Mouse (Mus musculus) frontal cortex, postnatal 10 days (tissue): ENCODE data around the gene Fgf14.
"Not testable (repeated sequence)": the region's sequence is repeated elsewhere in the genome, so short reads cannot be mapped to it uniquely, and the experiment has no call there.

Experiments
- DNase-seq, 2 experiments: peaks; one replicate each; pipeline ENCODE4 v3.0.0; 2022; ENCODE audit warnings: low spot score in 2 of 2, mixed read lengths in 1 of 2

The Fgf14 gene

DNA sequence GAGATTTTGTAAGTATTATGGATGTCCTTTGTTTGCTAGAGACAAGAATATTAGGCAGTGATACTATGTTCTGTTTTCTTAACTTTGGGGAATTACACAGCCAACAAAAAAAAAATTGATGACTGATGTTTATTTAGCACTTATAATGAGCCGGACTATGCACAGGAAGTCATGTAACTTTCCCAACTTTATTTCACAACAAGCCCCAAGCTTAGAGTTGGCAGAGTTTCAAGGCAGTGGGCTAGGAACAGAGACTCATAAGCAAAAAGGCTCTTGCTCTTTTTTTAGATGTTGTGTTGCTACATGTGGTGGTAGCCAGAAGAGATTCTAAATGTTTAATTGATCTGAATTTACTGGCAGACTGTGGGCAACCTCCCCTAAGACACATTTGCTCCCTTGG is 191.7 kb downstream of the Fgf14 start:
- no peak for DNase-seq

DNA sequence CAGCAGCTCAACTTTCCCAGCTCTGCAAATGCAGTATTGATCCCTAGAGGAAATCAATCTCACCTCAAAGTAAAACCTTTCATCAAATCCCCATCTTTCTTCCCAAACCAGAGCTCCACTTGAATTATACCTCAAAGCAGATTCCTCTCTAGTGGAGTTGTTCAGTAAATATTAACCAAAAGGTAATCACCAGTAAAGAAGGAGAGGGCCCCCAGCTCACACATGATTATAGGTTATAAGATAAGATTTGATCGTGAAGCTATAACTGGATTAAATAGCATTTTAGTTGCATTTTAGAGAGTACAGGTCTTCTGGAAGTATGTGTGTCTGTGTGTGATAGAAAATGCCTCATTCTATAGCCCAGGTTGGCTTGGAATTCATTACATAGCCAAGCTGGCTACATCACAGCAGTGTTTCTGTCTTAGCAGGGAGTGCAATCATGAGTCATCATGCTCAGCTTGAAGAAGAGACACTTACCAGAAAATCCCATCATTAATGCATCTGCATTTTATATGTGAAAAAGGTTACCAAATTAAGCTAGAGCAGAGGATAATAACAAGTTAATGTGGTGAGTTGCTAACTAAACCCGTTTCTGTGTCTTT is 202.8 kb downstream of the Fgf14 start:
- no peak for DNase-seq

DNA sequence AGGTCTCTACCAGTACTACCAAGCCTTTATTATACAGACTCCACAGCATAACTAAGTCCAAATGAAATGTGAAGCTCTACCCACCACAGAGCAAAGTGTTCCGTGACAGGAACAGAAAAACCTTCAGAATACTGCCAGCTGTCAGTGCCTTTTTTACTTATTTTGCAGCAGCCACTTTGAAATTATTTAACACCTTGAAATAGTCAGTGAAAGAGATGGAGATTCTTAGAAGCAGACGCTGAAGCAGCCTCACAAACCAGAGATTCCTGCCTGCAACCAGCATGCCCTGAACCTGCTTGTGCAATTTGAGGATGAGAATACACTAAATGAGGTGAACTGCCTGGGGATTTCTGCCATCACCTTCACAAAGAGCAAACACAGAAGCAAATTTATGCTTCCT is 206.0 kb downstream of the Fgf14 start:
- DNase-seq, result no peak

DNA sequence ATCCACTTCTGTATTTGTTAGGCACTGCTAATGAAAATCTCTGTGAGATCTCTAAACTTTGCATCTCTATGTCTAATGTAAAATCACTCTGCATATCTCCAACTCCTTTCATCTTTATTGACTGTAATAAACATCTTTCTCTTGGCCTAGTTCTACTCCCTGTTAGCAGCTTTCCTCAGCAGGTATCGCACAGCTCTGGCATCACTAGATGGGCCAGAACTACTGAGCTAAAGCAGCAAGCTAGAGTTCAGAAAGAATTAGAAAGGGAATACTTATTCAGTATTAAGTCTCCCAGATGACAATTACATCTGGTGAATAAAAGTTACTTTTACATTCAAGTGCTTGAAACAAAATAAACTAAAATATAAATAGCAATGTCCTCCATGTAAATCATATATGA is 221.8 kb downstream of the Fgf14 start:
- DNase-seq, result no peak

DNA sequence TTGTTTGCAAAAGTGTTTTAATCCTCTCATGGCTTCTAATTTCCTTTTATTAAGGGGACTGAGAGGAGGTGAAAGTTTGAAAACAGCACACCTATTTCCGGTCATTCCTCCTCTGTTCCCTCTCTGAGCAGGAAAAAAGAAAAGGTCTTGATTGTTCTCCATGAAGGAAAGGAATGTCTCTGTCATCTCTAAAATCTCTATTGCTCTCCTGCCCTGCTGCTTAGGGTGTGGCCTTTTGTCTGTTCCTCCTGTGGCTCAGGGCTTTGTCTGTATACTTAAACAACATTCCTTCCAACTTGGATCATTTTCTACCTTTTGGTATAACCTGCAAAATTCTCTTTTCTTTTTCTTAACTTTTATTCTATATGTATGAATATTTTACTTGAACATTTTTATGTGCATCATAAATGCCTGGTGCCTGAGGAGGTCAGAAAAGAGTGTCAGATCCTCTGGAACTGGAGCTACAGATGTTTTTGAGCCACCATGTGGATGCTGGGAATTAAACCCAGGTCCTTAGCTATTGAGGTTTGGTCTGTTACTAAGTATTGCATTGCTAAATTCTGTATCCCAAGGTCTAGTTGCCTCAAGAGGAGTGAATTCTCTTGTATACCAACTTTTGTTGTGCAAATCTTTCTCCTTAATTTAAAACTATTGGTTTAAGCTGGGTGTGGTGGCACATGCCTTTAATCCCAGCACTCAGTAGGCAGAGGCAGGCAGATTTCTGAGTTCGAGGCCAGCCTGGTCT is 230.7 kb downstream of the Fgf14 start:
- DNase-seq, result no peak

DNA sequence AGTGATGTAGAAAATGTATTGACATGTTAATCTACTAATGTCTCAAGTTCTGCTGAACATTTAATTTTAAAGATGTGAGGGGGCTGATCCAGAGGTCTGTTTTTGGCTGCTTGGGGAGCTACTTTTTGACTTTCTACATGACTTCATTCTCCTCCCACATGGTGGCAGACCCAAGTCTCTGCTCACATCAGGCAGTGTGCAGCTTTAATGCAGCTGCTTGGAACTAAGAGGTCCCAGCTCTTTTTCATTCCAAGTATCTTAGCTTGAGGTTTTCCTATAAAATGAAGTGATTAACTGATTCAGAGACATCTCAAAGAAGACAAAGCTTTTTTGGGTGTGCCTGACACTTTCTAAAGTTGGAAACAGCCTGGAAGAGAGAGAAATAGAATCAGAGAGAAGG is 232.1 kb downstream of the Fgf14 start:
- DNase-seq, result no peak

DNA sequence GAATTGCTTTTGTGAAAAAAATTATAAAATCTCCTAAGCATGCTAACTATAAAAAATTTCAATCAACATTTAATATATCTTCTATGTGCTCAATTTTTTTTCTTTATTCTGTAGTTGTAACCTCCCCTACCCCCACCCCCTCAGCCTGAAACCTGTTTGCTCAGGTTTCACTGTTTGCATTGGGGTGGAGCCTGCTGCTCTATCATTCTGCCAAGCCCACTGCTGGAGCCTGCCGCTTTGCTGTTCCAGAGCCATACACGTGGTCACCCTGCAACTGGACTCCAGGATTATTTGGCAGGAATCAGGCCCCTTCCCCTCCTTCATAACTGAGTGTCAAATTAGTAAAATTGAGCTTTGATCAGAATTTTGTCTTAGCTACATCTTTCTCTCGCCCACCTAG is 237.6 kb downstream of the Fgf14 start:
- DNase-seq, result not testable (repeated sequence)

DNA sequence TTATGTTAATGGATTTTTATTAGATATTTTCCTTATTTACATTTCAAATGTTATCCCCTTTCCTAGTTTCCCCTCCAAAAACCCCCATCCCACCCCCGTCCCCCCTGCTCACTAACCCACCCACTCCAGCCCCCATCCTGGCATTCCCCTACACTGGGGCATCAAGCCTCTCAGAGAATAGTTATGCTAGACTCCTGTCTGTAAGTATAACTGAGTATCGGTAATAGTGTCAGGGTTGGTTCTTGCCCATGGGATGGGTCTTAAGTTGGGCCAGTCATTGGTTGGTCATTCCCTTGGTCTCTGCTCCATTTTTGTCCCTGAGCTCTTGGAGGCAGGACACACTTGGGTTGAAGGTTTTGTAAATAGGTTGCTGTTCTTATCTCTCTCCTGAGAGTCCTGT is 265.0 kb downstream of the Fgf14 start:
- DNase-seq, result no peak

DNA sequence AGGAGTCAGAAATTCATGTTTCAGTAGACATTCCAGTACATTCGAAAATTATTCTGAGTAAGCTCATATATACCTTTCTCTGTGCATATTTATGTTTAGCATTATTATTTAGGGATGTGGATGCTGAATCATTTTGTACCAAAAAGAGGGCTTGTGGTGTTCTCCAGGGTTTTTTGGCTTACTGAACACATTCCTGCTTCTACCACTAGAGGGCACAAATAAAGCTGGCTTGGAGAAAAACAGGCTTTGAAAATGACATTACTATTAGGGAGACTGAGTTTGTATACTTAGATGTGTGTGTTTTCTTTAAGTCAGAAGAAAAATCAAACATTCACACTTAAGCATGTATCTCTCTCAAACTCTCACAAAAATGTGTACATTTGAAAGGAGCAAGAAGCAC is 266.0 kb downstream of the Fgf14 start:
- no peak for DNase-seq

DNA sequence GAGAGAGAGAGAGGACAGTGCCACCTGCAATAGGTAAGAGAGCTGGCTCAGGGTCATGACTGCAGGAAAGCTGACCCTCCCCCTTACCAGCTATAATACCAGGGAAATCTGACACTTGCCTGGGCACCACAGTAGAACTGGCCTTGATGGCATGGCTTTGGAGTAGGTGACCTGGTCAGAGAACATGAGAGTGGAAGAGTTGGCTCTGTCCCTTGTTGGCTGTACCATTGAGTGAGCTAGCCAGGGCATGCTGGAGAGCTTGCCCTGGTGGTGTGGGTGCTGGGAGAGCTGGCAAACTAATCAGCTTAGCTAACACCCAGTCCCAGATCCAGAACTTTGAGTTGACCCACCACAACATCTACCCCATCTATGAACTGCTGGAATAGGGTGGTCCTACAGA is 348.5 kb downstream of the Fgf14 start:
- DNase-seq, result no peak

DNA sequence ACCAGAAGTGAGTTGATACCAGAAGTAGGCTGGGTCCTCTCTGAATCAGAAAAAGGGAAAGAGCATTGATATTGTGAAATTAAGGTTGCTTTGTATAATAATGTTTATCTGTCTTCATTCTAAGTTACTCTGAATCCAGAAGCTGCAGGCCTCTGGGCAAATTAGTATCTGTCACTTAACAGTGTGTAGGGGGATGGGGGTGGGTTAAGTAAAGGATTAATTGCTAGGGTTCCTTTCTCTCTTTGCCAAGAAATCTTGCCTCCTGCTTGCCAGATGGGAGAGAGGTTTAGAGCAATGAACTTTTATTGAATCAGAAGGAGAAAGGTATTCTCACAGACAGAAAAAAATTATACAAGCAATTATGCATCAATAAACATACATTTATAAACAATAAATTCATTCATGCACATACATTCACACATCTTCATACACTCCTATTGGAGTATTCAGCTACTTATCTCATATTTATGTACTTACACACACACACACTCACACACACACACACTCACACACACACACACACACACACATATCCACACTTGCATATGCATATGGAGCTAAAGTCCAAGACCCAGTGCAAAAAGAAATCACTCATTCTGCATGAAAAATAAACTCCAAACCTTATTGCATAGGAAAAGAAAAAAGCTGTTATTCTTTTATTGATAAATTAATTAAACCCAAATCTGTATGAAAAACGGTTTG is 357.8 kb downstream of the Fgf14 start:
- no peak for DNase-seq

DNA sequence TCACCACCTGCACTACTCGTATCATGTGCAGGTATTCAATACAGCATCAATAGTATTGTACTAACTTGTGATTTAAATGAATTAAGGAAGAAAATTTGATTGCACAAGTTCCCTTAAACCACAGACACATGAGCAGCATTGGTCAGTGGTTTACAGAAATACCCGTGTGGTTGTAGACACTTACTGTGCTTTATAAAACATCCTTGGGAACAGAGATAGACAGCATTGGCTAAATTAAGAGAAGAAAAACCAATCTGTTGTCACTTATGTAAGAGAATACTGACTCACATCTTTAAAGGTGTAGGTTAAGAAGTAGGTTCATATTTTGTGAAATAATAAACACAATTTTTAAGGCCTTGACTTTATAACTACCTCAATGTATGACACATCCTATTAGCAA is 361.4 kb downstream of the Fgf14 start:
- DNase-seq, result no peak

DNA sequence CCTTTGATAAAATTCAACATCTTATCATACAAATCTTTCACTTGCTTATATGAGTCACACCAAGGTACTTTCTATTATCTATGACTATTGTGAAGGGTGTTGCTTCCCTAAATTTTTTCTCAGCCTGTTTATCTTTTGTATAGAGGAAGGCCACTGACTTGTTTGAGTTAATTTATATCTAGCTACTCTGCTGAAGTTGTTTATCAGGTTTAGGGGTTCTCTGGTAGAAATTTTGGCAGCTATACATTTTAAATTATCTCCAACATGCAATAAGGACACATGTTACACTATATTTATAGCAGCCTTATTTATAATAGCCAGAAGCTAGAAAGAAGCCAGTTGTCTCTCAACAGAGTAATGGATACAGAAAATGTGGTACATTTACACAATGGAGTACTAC is 389.9 kb downstream of the Fgf14 start:
- no peak for DNase-seq

DNA sequence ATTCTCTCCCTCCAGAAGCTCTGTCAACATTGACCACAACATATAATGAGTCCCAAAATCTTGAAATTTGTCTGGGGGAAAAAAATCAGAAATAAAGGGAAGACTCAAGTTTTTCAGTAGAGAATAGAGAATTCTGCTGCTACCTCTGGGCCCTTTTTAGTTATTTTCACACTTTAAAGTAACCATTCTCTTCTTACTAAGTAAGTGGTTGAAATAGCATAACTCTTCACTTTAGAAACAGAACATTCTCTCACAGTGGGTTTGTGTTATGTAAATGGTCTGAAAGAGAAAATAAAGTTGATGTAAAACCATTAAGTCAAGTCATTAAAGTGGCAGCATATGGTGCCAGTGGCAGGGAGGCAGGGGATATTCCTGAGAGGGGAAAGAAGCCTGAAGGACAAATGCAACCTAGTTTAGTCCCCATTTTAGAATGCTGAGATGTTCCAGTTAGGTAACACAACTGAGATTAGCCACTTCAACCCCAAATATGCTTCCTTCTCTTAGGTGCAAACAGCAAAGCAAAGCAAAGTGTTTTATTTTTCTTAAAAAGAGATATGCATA is 398.5 kb downstream of the Fgf14 start:
- no peak for DNase-seq

DNA sequence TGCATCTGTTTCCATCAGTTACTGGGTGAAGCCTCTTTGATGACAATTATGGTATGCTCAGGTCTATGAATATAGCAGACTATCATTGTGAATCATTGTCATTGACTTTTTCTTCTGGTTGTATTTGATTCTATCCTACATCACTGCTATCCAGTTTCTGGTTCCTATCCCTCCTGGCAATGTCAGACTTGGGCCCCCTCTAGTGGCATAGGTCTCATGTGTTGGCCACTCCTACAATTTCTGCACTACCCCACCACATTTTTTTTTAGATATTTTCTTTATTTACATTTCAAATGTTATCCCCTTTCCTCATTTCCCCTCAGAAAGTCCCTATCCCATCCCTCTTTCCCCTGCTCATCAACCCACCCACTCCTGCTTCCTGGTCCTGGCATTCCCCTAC is 409.9 kb downstream of the Fgf14 start:
- no peak for DNase-seq

DNA sequence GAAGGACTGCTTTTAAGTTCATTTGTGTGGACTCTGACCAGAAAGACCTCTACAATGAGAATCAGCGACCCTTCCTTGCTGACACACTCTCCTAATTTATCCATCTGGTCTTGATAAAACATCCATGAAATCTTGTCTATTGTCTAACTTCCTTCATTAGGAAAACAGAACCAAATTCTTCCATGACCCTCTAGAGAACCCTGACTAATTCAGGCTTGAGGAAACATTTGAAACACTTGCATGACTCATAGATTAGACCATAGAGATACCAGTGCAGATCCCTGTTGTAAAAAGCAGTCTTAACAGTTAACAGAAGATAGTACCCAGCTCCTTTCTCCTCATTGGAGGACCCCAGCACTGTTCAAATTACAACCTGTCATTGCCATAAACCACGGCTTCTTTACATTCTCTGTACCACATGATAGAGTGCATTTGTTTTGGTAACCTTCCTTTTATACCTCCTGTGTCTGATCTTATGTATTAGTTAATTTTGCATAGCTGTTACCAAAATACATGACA is 412.3 kb downstream of the Fgf14 start:
- DNase-seq, result no peak

DNA sequence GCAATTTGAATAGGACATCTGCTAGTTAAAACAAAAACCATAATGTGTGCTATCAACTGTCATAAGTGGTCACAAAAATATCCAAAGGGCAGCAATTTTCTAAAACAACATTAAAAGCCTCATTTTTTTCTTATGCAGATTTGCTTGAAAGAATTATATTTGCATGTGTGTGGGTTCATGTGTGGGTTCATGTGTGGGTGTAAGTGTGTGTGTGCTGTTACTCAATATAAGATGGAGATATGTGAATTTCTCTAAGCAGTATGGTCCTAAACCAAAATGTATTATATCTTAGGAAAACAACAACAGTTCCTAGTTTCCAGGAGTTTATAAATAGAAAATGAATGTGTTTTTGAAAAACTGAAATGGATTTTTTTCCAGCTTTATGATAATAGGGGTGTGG is 413.7 kb downstream of the Fgf14 start:
- no peak for DNase-seq

DNA sequence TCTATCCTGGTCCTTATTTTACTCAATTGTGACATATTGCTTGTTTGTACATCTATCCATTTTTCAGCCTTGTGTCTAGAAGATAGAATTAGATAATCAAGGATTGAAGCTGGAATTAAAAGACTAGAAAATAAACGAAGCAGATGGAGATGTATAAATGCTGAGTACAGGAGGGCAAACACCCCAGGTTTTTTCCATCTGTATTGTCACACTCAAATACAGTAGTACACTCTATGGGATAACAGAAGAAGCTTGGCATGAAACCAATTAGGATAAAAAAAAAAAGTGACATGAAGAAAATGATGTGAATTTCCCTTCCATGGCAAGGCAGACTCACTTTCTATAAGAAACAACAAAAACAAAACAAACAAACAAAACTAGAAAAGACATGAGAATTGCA is 429.4 kb downstream of the Fgf14 start:
- no peak for DNase-seq

DNA sequence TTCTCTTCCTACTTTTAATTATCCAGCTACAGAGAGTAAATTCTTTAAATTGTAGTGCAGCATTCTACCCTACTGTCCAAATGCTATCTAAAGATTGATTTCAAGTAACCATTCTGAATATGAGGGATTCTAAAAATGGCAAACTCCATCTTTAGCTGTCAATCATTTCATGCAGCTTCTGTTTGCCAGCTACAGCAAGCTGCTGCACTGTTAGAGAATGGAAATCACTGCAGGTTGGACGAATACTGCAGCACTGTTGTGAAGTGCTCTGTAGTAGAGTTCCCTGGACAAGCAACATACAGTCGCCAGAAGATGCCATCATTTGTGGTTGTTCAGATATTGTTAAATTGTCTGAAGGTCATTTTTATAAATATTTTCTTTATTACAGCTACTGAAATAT is 453.5 kb downstream of the Fgf14 start:
- DNase-seq, result no peak

DNA sequence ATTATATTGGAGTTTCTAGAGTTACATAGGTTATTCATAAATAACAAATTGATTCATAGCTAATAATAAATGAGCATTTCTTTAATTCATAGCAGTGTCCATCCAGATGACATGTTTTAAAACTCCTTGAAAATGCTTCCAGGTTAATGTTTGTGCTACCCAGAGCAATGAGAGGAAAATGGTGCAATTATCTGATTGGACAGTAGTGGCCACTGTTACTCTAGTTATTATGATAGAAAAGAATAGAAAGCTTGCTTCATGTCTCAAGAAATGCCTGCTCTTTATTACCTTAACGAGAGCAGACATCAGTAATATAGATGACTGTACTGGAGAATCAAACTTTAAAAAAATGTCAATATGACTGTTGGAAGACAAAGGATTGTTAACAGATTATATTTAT is 454.5 kb downstream of the Fgf14 start:
- DNase-seq, result no peak

DNA sequence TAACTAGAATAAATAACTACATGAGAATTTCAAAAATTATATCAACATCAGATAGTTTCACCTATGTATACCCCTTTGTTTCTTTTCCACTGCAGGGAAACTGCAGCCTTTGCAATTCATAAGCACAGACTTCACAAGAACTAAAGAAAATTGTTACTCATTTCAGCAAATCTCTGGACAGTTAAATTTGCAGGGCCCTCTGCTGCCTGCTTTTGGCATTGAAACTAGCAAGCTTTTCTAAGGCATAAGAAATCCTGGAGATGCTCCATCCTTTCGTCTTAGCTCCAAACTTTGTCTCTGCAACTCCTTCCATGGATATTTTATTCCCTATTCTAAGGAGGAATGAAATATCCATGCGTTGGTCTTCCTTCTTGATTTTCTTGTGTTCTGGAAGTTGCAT is 455.9 kb downstream of the Fgf14 start:
- no peak for DNase-seq

DNA sequence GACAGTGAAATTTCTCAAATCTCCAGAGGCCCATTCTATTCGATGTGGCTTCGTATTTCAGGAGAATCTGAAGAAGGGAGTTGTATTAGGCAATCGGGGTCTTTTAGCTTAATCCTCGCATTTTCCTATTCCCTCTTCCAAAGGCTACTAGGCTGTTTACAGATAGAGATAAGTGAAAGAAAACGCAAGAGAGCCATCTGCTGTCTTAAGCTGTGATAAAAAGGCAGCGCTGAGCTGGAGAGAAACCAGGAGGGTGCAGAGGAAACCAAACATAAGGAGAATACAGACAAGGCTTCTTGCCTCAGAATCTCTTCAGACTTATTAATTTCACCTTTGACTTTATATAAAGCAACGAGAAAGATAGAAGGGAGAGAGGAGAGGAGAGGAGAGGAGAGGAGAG is 481.1 kb downstream of the Fgf14 start:
- peak in 1 of 2 experiments; percentile 17 for DNase-seq

DNA sequence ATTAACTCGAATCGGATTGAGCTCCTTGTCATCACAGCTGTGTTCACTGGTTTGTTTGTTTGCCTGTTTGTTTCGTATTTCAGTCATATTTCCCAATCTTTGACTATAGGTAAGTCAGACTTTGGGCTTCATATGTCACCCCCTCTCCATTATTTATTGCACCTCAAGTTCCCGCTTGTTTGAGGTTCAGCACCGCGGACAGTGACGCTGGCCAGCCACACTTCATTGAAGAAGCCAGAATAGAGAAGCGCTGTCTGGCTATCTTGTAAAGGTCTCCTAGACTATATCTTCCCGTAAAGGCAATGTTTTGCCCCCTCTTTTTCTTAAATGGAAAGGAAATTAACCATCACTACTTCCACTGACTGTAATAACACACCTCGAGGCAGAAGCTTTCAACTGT is 481.6 kb downstream of the Fgf14 start:
- DNase-seq, result no peak
